Mouse (Mus musculus) limb, embryonic 15.5 days (tissue): ENCODE data around the gene Zfp385c. TPM values are rescaled to one million over a fixed set of nuclear protein-coding genes. Genes with fewer than 3 reads are reported as not detected.

Experiments used
- ATAC-seq: fragments of 200-750 bp; cut with Nextera tagmentation; 2 replicates; pipeline ENCODE4 v1.8.0; 2017; ENCODE audit warnings: low read depth, moderate TSS enrichment; ENCODE audit not compliant: insufficient number of reproducible peaks, low FRiP score, low TSS enrichment
- H3K27ac ChIP-seq: fragments of 300-500 bp; sonication (generic); 2 replicates; pipeline ENCODE4 v1.5.1; 2015; ENCODE audit warnings: moderate library complexity, mild to moderate bottlenecking, inconsistent platforms
- H3K27me3 ChIP-seq: fragments of 300-500 bp; sonication (generic); 2 replicates; pipeline ENCODE4 v1.6.1; 2015; ENCODE audit warnings: inconsistent platforms
- H3K36me3 ChIP-seq: fragments of 300-500 bp; sonication (generic); 2 replicates; pipeline ENCODE4 v1.6.1; 2015; ENCODE audit warnings: inconsistent platforms
- H3K4me1 ChIP-seq: fragments of 300-500 bp; sonication (generic); 2 replicates; pipeline ENCODE4 v1.6.1; 2015; ENCODE audit warnings: inconsistent platforms
- H3K4me2 ChIP-seq: fragments of 300-500 bp; sonication (generic); 2 replicates; pipeline ENCODE4 v1.6.1; 2015; ENCODE audit warnings: mild to moderate bottlenecking, inconsistent platforms
- H3K4me3 ChIP-seq: fragments of 300-500 bp; sonication (generic); 2 replicates; pipeline ENCODE4 v1.5.1; 2015; ENCODE audit warnings: mild to moderate bottlenecking, inconsistent platforms
- H3K9ac ChIP-seq: fragments of 300-500 bp; sonication (generic); 2 replicates; pipeline ENCODE4 v1.6.1; 2015; ENCODE audit warnings: inconsistent platforms
- H3K9me3 ChIP-seq: fragments of 300-500 bp; sonication (generic); 2 replicates; pipeline ENCODE4 v1.6.1; 2016; ENCODE audit warnings: inconsistent platforms
- WGBS: fragments of 180-500 bp; shearing (Covaris S2); methylation state at CpG from one replicate; pipeline ENCODE4 v1.1.7; 2015; 5-methylcytosine and 5-hydroxymethylcytosine counted together
- polyA plus RNA-seq: library from polyadenylated mRNA; unstranded; fragments of >200 nt; fragmentation: Nextera tagmentation; extraction: Ambion mirVana; gene quantifications from 2 replicates; pipeline ENCODE4 v1.2.1, GENCODE M21; 2015

The Zfp385c gene
- polyA plus RNA-seq, 1 experiment from 2014 or later, result 1.4 TPM

- no peak overlapping the region for H3K9ac ChIP-seq
- WGBS, result 54% methylated on average over 15 of the region's 15 CpGs
- no peak for ATAC-seq
These were observed 48.4 kb downstream of the Zfp385c start for GRCm38 (mm10) chr11:100643612-100644575.

GRCm38 (mm10) chr11:100640159-100640906 is 51.9 kb downstream of the Zfp385c start:
- peaks cover 34% of the 10 kb centered on the region for H3K27me3 ChIP-seq
- ATAC-seq, result no peak
- H3K4me2 ChIP-seq, result peak overlapping the region; percentile 68
- H3K36me3 ChIP-seq, result no peaks in the 10 kb centered on the region
- peak overlapping the region; percentile 36 for H3K4me3 ChIP-seq
- 0 out of 2 replicates have a peak overlapping the region, but pooled peaks have one; percentile 8 for H3K9ac ChIP-seq
- no peak overlapping the region for H3K27ac ChIP-seq
- WGBS, result 8% methylated on average over 52 of the region's 52 CpGs
- peaks cover 22% of the 10 kb centered on the region for H3K4me1 ChIP-seq
- no peaks in the 10 kb centered on the region for H3K9me3 ChIP-seq

More at GRCm38 (mm10) chr11:100643612-100644575, 48.4 kb downstream of the Zfp385c start:
- peaks cover 22% of the 10 kb centered on the region for H3K4me1 ChIP-seq
- H3K9me3 ChIP-seq, result no peaks in the 10 kb centered on the region
- H3K4me2 ChIP-seq, result no peak overlapping the region
- H3K27ac ChIP-seq, result no peak overlapping the region
- H3K36me3 ChIP-seq, result no peaks in the 10 kb centered on the region
- H3K27me3 ChIP-seq, result peaks cover 35% of the 10 kb centered on the region
- H3K4me3 ChIP-seq, result no peak overlapping the region

- Histone ChIP-seq H3K9ac (no peak overlapping the region), H3K27ac (no peak overlapping the region), H3K4me3 (no peak overlapping the region), H3K9me3 (no peaks in the 10 kb centered on the region), H3K36me3 (no peaks in the 10 kb centered on the region), H3K4me1 (0 out of 2 replicates have a peak, but pooled peaks cover under 1% of the 10 kb centered on the region), H3K27me3 (peaks cover 15% of the 10 kb centered on the region), H3K4me2 (no peak overlapping the region)
- WGBS, result 64% methylated on average over 7 of the region's 7 CpGs
- ATAC-seq, result no peak
These were observed 57.7 kb downstream of the Zfp385c start for GRCm38 (mm10) chr11:100634530-100634929.

- H3K27me3 ChIP-seq, result no peaks in the 10 kb centered on the region
- H3K27ac ChIP-seq, result 0 out of 2 replicates have a peak overlapping the region, but pooled peaks have one; percentile 47
- no peak overlapping the region for H3K4me3 ChIP-seq
- peaks cover 32% of the 10 kb centered on the region for H3K36me3 ChIP-seq
- no peaks in the 10 kb centered on the region for H3K9me3 ChIP-seq
- 46% methylated on average over 13 of the region's 13 CpGs for WGBS
- H3K4me1 ChIP-seq, result peaks cover 19% of the 10 kb centered on the region
- no peak overlapping the region for H3K9ac ChIP-seq
- H3K4me2 ChIP-seq, result no peak overlapping the region
- ATAC-seq, result no peak
These were observed 63.3 kb downstream of the Zfp385c start for GRCm38 (mm10) chr11:100628862-100629352.

- ATAC-seq, result no peak
- WGBS, result 93% methylated on average over 5 of the region's 5 CpGs
- no peak overlapping the region for H3K9ac ChIP-seq
These were observed 64.2 kb downstream of the Zfp385c start for GRCm38 (mm10) chr11:100628056-100628455.

GRCm38 (mm10) chr11:100626701-100627195 is 65.5 kb downstream of the Zfp385c start:
- H3K36me3 ChIP-seq, result peaks cover 32% of the 10 kb centered on the region
- no peaks in the 10 kb centered on the region for H3K9me3 ChIP-seq
- no peak for ATAC-seq
- H3K4me1 ChIP-seq, result peaks cover 26% of the 10 kb centered on the region
- no peak overlapping the region for H3K27ac ChIP-seq
- no peak overlapping the region for H3K4me3 ChIP-seq
- H3K27me3 ChIP-seq, result no peaks in the 10 kb centered on the region
- WGBS, result 18% methylated on average over 9 of the region's 9 CpGs
- no peak overlapping the region for H3K4me2 ChIP-seq
- H3K9ac ChIP-seq, result no peak overlapping the region

More at GRCm38 (mm10) chr11:100628056-100628455, 64.2 kb downstream of the Zfp385c start:
- Histone ChIP-seq H3K4me1 (peaks cover 22% of the 10 kb centered on the region), H3K36me3 (peaks cover 32% of the 10 kb centered on the region), H3K27ac (no peak overlapping the region), H3K27me3 (no peaks in the 10 kb centered on the region), H3K4me3 (no peak overlapping the region), H3K4me2 (no peak overlapping the region), H3K9me3 (no peaks in the 10 kb centered on the region)

- Histone ChIP-seq H3K36me3 (peaks cover 32% of the 10 kb centered on the region), H3K4me3 (no peak overlapping the region), H3K9me3 (no peaks in the 10 kb centered on the region), H3K9ac (no peak overlapping the region), H3K27me3 (no peaks in the 10 kb centered on the region), H3K27ac (no peak overlapping the region), H3K4me1 (peaks cover 26% of the 10 kb centered on the region), H3K4me2 (no peak overlapping the region)
- ATAC-seq, result no peak
- 89% methylated on average over 23 of the region's 23 CpGs for WGBS
These were observed 66.2 kb downstream of the Zfp385c start for GRCm38 (mm10) chr11:100625754-100626700.

GRCm38 (mm10) chr11:100623867-100624266 is 68.4 kb downstream of the Zfp385c start:
- Histone ChIP-seq H3K27ac (peak overlapping the region; percentile 8; the same call in 1 of the 2 replicates), H3K9ac (0 out of 2 replicates have a peak overlapping the region, but pooled peaks have one; percentile 64), H3K9me3 (no peaks in the 10 kb centered on the region), H3K4me2 (peak overlapping the region; percentile 40), H3K4me3 (peak overlapping the region; percentile 68), H3K36me3 (peaks cover 32% of the 10 kb centered on the region), H3K27me3 (no peaks in the 10 kb centered on the region), H3K4me1 (peaks cover 25% of the 10 kb centered on the region)
- 36% methylated on average over 5 of the region's 5 CpGs for WGBS
- ATAC-seq, result no peak

GRCm38 (mm10) chr11:100622714-100623113 is 69.5 kb downstream of the Zfp385c start:
- H3K27ac ChIP-seq, result peak overlapping the region; percentile 88
- H3K36me3 ChIP-seq, result peaks cover 32% of the 10 kb centered on the region
- H3K9ac ChIP-seq, result peak overlapping the region; percentile 64
- H3K4me1 ChIP-seq, result peaks cover 30% of the 10 kb centered on the region
- ATAC-seq, result peak; percentile 83
- peak overlapping the region; percentile 40 for H3K4me2 ChIP-seq
- peak overlapping the region; percentile 68 for H3K4me3 ChIP-seq
- H3K27me3 ChIP-seq, result no peaks in the 10 kb centered on the region
- no peaks in the 10 kb centered on the region for H3K9me3 ChIP-seq
- WGBS, result under 1% methylated on average over 24 of the region's 24 CpGs

GRCm38 (mm10) chr11:100619982-100620381 is 72.3 kb downstream of the Zfp385c start, which contains the start of gene Dnajc7:
Gene Dnajc7, minus strand, starts transcription at chr11:100620168.
- Histone ChIP-seq H3K36me3 (peaks cover 9% of the 10 kb centered on the region), H3K4me2 (peak within 1 kb of the TSS; percentile 55), H3K4me1 (peaks cover 28% of the 10 kb centered on the region), H3K27me3 (no peaks in the 10 kb centered on the region), H3K27ac (peak within 1 kb of the TSS; percentile 95), H3K4me3 (peak within 1 kb of the TSS; percentile 90), H3K9ac (peak within 1 kb of the TSS; percentile 81), H3K9me3 (no peaks in the 10 kb centered on the region)
- 3% methylated on average over 11 of the region's 11 CpGs for WGBS
- no peak for ATAC-seq
